Mouse (Mus musculus) hindbrain, embryonic 13.5 days (tissue): ENCODE data around the gene Apoc2. TPM values are rescaled to one million over a fixed set of nuclear protein-coding genes. Genes with fewer than 3 reads are reported as not detected.

Experiments
- ATAC-seq: fragments of 200-750 bp; cut with Nextera tagmentation; 2 replicates; pipeline ENCODE4 v1.8.0; 2017; ENCODE audit warnings: moderate TSS enrichment; ENCODE audit not compliant: low FRiP score
- H3K27ac ChIP-seq: fragments of 300-500 bp; sonication (generic); 2 replicates; pipeline ENCODE4 v1.5.1; 2015; ENCODE audit warnings: inconsistent platforms, mild to moderate bottlenecking, moderate library complexity
- H3K27me3 ChIP-seq: fragments of 300-500 bp; sonication (generic); 2 replicates; pipeline ENCODE4 v1.6.1; 2015; ENCODE audit warnings: mild to moderate bottlenecking, inconsistent platforms
- H3K36me3 ChIP-seq: fragments of 300-500 bp; sonication (generic); 2 replicates; pipeline ENCODE4 v1.6.1; 2015; ENCODE audit warnings: mild to moderate bottlenecking, inconsistent platforms
- H3K4me1 ChIP-seq: fragments of 300-500 bp; sonication (generic); replicated peaks from 2 replicates; pipeline ENCODE4 v1.6.1; 2015; ENCODE audit warnings: inconsistent platforms
- H3K4me2 ChIP-seq: fragments of 300-500 bp; sonication (generic); 2 replicates; pipeline ENCODE4 v1.6.1; 2015; ENCODE audit warnings: inconsistent platforms, mild to moderate bottlenecking, moderate library complexity
- H3K4me3 ChIP-seq: fragments of 300-500 bp; sonication (generic); 2 replicates; pipeline ENCODE4 v1.5.1; 2015; ENCODE audit warnings: mild to moderate bottlenecking, inconsistent platforms
- H3K9ac ChIP-seq: fragments of 300-500 bp; sonication (generic); 2 replicates; pipeline ENCODE4 v1.6.1; 2015; ENCODE audit warnings: mild to moderate bottlenecking, inconsistent platforms
- H3K9me3 ChIP-seq: fragments of 300-500 bp; sonication (generic); 2 replicates; pipeline ENCODE4 v1.6.1; 2016; ENCODE audit warnings: inconsistent platforms
- WGBS: fragments of 180-500 bp; shearing (Covaris S2); methylation state at CpG from one replicate; pipeline ENCODE4 v1.1.7; 2015; 5-methylcytosine and 5-hydroxymethylcytosine counted together
- polyA plus RNA-seq: library from polyadenylated mRNA; unstranded; fragments of >200 nt; fragmentation: Nextera tagmentation; extraction: Ambion mirVana; gene quantifications from 2 replicates; pipeline ENCODE4 v1.2.1, GENCODE M21; 2015

The Apoc2 gene
- polyA plus RNA-seq, result 0.56 TPM in 1 of 2 replicates, not detected in the other

GRCm38 (mm10) chr7:19677872-19678271, at the start of gene Apoc2:
Gene Apoc2 (minus strand): TSS chr7:19677941.
- H3K9me3 ChIP-seq, result no peaks in the 10 kb centered on the region
- H3K4me3 ChIP-seq, result no peak within 1 kb of the TSS
- 80% methylated on average over 8 of the region's 8 CpGs for WGBS
- H3K4me1 ChIP-seq, result no peaks in the 10 kb centered on the region
- no peaks in the 10 kb centered on the region for H3K36me3 ChIP-seq
- H3K27ac ChIP-seq, result no peak within 1 kb of the TSS
- H3K27me3 ChIP-seq, result no peaks in the 10 kb centered on the region
- no peak for ATAC-seq
- H3K9ac ChIP-seq, result no peak within 1 kb of the TSS
- H3K4me2 ChIP-seq, result no peak within 1 kb of the TSS

- H3K27me3 ChIP-seq, result no peaks in the 10 kb centered on the region
- ATAC-seq, result no peak
- no peak overlapping the region for H3K4me3 ChIP-seq
- no peaks in the 10 kb centered on the region; the same call in 1 of the 2 replicates for H3K9me3 ChIP-seq
- 92% methylated on average over 4 of the region's 4 CpGs for WGBS
- H3K27ac ChIP-seq, result no peak overlapping the region
- H3K4me2 ChIP-seq, result no peak overlapping the region
- no peak overlapping the region for H3K9ac ChIP-seq
- H3K36me3 ChIP-seq, result peaks cover 96% of the 10 kb centered on the region
- H3K4me1 ChIP-seq, result no peaks in the 10 kb centered on the region
These were observed 48.8 kb upstream of the Apoc2 start for GRCm38 (mm10) chr7:19726541-19726940.

GRCm38 (mm10) chr7:19724167-19724566, 46.4 kb upstream of the Apoc2 start:
- H3K27me3 ChIP-seq, result no peaks in the 10 kb centered on the region
- no peak overlapping the region for H3K4me2 ChIP-seq
- H3K9ac ChIP-seq, result no peak overlapping the region
- no peak for ATAC-seq
- peaks cover 93% of the 10 kb centered on the region for H3K36me3 ChIP-seq
- H3K4me3 ChIP-seq, result no peak overlapping the region
- no peak overlapping the region for H3K27ac ChIP-seq
- 96% methylated on average over 12 of the region's 12 CpGs for WGBS
- no peaks in the 10 kb centered on the region for H3K4me1 ChIP-seq
- peaks cover 6% of the 10 kb centered on the region for H3K9me3 ChIP-seq

GRCm38 (mm10) chr7:19722754-19723195, 45.0 kb upstream of the Apoc2 start:
- Histone ChIP-seq H3K36me3 (peaks cover 85% of the 10 kb centered on the region), H3K9ac (no peak overlapping the region), H3K27ac (no peak overlapping the region), H3K4me2 (no peak overlapping the region), H3K27me3 (no peaks in the 10 kb centered on the region), H3K4me3 (no peak overlapping the region), H3K4me1 (no peaks in the 10 kb centered on the region), H3K9me3 (peaks cover 6% of the 10 kb centered on the region)
- ATAC-seq, result no peak
- 91% methylated on average over 6 of the region's 6 CpGs for WGBS

- Histone ChIP-seq H3K9ac (no peak overlapping the region), H3K36me3 (peaks cover 51% of the 10 kb centered on the region), H3K4me2 (no peak overlapping the region), H3K27ac (no peak overlapping the region), H3K27me3 (no peaks in the 10 kb centered on the region), H3K4me1 (peaks cover 16% of the 10 kb centered on the region), H3K4me3 (no peak overlapping the region), H3K9me3 (peaks cover 6% of the 10 kb centered on the region)
- no peak for ATAC-seq
- 98% methylated on average over 4 of the region's 4 CpGs for WGBS
These were observed 41.5 kb upstream of the Apoc2 start for GRCm38 (mm10) chr7:19719200-19719599.

- H3K9ac ChIP-seq, result no peak overlapping the region
- H3K27ac ChIP-seq, result no peak overlapping the region
- H3K4me1 ChIP-seq, result peaks cover 24% of the 10 kb centered on the region
- peaks cover 46% of the 10 kb centered on the region for H3K36me3 ChIP-seq
- WGBS, result 94% methylated on average over 5 of the region's 5 CpGs
- no peak overlapping the region for H3K4me3 ChIP-seq
- H3K9me3 ChIP-seq, result peaks cover 6% of the 10 kb centered on the region
- no peak overlapping the region for H3K4me2 ChIP-seq
- no peak for ATAC-seq
- H3K27me3 ChIP-seq, result no peaks in the 10 kb centered on the region
These were observed 40.7 kb upstream of the Apoc2 start for GRCm38 (mm10) chr7:19718297-19718952.

GRCm38 (mm10) chr7:19717346-19717745, 39.6 kb upstream of the Apoc2 start:
- Histone ChIP-seq H3K4me3 (no peak overlapping the region), H3K4me1 (peaks cover 26% of the 10 kb centered on the region), H3K9ac (no peak overlapping the region), H3K36me3 (peaks cover 44% of the 10 kb centered on the region), H3K9me3 (peaks cover 6% of the 10 kb centered on the region), H3K4me2 (no peak overlapping the region), H3K27ac (peak overlapping the region; percentile 93; the same call in 1 of the 2 replicates), H3K27me3 (no peaks in the 10 kb centered on the region)
- WGBS, result 92% methylated on average over 4 of the region's 4 CpGs
- no peak for ATAC-seq

GRCm38 (mm10) chr7:19716822-19717221, 39.1 kb upstream of the Apoc2 start:
- Histone ChIP-seq H3K36me3 (peaks cover 46% of the 10 kb centered on the region), H3K4me2 (peak overlapping the region; percentile 60), H3K27ac (peak overlapping the region; percentile 93), H3K27me3 (no peaks in the 10 kb centered on the region), H3K9me3 (peaks cover 6% of the 10 kb centered on the region), H3K9ac (peak overlapping the region; percentile 70), H3K4me3 (peak overlapping the region; percentile 39; the same call in 1 of the 2 replicates), H3K4me1 (peaks cover 26% of the 10 kb centered on the region)
- 93% methylated on average over 2 of the region's 2 CpGs for WGBS
- ATAC-seq, result no peak

- H3K9me3 ChIP-seq, result peaks cover 2% of the 10 kb centered on the region
- H3K4me1 ChIP-seq, result peaks cover 26% of the 10 kb centered on the region
- WGBS, result 6% methylated on average over 18 of the region's 18 CpGs
- H3K9ac ChIP-seq, result peak overlapping the region; percentile 70
- peak overlapping the region; percentile 39 for H3K4me3 ChIP-seq
- H3K27ac ChIP-seq, result peak overlapping the region; percentile 93
- H3K4me2 ChIP-seq, result peak overlapping the region; percentile 60
- ATAC-seq, result no peak
- no peaks in the 10 kb centered on the region for H3K27me3 ChIP-seq
- H3K36me3 ChIP-seq, result peaks cover 46% of the 10 kb centered on the region
These were observed 38.4 kb upstream of the Apoc2 start for GRCm38 (mm10) chr7:19716055-19716682.

GRCm38 (mm10) chr7:19715239-19716054, 37.7 kb upstream of the Apoc2 start, which contains the start of gene Tomm40:
Gene Tomm40 (minus strand): TSS chr7:19715438.
- peak; percentile 99 for ATAC-seq
- peak within 1 kb of the TSS; percentile 93 for H3K27ac ChIP-seq
- WGBS, result under 1% methylated on average over 59 of the region's 59 CpGs
- peak within 1 kb of the TSS; percentile 98 for H3K9ac ChIP-seq
- no peaks in the 10 kb centered on the region for H3K9me3 ChIP-seq
- no peaks in the 10 kb centered on the region for H3K27me3 ChIP-seq
- peak within 1 kb of the TSS; percentile 97 for H3K4me3 ChIP-seq
- peak within 1 kb of the TSS; percentile 98 for H3K4me2 ChIP-seq
- H3K36me3 ChIP-seq, result peaks cover 44% of the 10 kb centered on the region
- peaks cover 26% of the 10 kb centered on the region for H3K4me1 ChIP-seq

- peak overlapping the region; percentile 97 for H3K4me3 ChIP-seq
- WGBS, result 1% methylated on average over 39 of the region's 39 CpGs
- H3K36me3 ChIP-seq, result peaks cover 45% of the 10 kb centered on the region
- peak overlapping the region; percentile 98 for H3K9ac ChIP-seq
- ATAC-seq, result no peak; the same call in none of the 2 replicates
- peak overlapping the region; percentile 98 for H3K4me2 ChIP-seq
- no peaks in the 10 kb centered on the region for H3K9me3 ChIP-seq
- H3K27me3 ChIP-seq, result no peaks in the 10 kb centered on the region
- peaks cover 26% of the 10 kb centered on the region for H3K4me1 ChIP-seq
- peak overlapping the region; percentile 84 for H3K27ac ChIP-seq
These were observed 37.1 kb upstream of the Apoc2 start for GRCm38 (mm10) chr7:19714836-19715235.

GRCm38 (mm10) chr7:19713598-19713997, 35.9 kb upstream of the Apoc2 start:
- H3K4me2 ChIP-seq, result no peak overlapping the region; the same call in 1 of the 2 replicates
- no peak overlapping the region for H3K4me3 ChIP-seq
- no peak overlapping the region for H3K27ac ChIP-seq
- 91% methylated on average over 9 of the region's 9 CpGs for WGBS
- H3K9ac ChIP-seq, result no peak overlapping the region
- H3K27me3 ChIP-seq, result no peaks in the 10 kb centered on the region
- no peak for ATAC-seq
- H3K36me3 ChIP-seq, result peaks cover 46% of the 10 kb centered on the region
- H3K4me1 ChIP-seq, result peaks cover 26% of the 10 kb centered on the region
- no peaks in the 10 kb centered on the region for H3K9me3 ChIP-seq
